Mouse (Mus musculus): ENCODE data around the gene Srcap.

DNA sequence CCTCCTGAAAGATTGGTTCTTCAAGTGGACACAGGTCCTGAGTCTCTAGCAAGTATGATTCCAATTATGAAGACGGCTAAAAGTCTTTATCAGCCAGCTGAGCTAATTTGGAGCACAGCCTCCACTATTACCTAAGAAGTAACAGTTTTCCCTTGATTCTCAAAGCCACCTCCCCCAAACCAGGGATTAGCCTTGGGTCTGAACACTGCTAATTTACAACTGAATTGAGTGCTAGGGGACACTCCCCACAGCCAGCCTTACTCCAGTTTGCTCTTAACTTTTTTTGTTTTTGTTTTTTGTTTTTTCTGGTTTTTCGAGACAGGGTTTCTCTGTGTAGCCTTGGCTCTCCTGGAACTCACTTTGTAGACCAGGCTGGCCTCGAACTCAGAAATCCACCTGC, 46.6 kb upstream of the Srcap start:
- TF ChIP-seq CTCF (IDR thresholded peaks at IDR 0.05; ENCODE audit: borderline replicate concordance, extremely low read depth, insufficient read depth, insufficient read length) (no peak), POLR2A (IDR thresholded peaks at IDR 0.05; ENCODE audit: borderline replicate concordance, extremely low read depth, insufficient read depth, insufficient read length, poor library complexity, severe bottlenecking) (no peak)

Measured in brain, embryonic 14.5 days (tissue).